Mouse (Mus musculus) liver, adult 2 months (tissue): ENCODE measurements around the gene Lasp1.

ENCODE experiments used
- CTCF ChIP-seq: fragments of 200-500 bp; IDR thresholded peaks from 2 replicates; pipeline ENCODE4 v1.5.1; 2011; ENCODE audit warnings: low read depth, low read length, control low read depth
- POLR2A ChIP-seq: fragments of 200-500 bp; IDR thresholded peaks from 2 replicates; pipeline ENCODE4 v1.6.1; 2011; ENCODE audit warnings: low read length, control low read depth; ENCODE audit not compliant: insufficient read depth; ENCODE audit errors: extremely low read depth

GRCm38 (mm10) chr11:97779968-97780701, 18.7 kb upstream of the Lasp1 start:
- TF ChIP-seq CTCF = no peak
- TF ChIP-seq POLR2A = no peak
